Mouse (Mus musculus) spleen, adult 2 months (tissue): ENCODE measurements around the gene Mrpl28. TPM values are rescaled to one million over a fixed set of nuclear protein-coding genes. Genes with fewer than 3 reads are reported as not detected.

Experiments used
- polyA plus RNA-seq: library from polyadenylated mRNA; depleted of rRNA; stranded (reverse); fragments of >200 nt; gene quantifications from 2 replicates; pipeline ENCODE4 v1.2.3, GENCODE M21; 2012; rRNA removed

Mrpl28 gene
- polyA plus RNA-seq, 1 experiment: 39.5 TPM

Other genes starting within 250 kb of the Mrpl28 start
- 53.6 and 81.2 TPM in 2 replicates for gene Mettl26, start 248.4 kb upstream of the Mrpl28 start, polyA plus RNA-seq
- gene Wfikkn1, start 242.6 kb upstream of the Mrpl28 start, polyA plus RNA-seq: 0.74 and 0.99 TPM in 2 replicates
- gene Rab40c, start 203.8 kb upstream of the Mrpl28 start, polyA plus RNA-seq: 26.8 and 31.6 TPM in 2 replicates
- gene Pigq, start 178.6 kb upstream of the Mrpl28 start, polyA plus RNA-seq: 203 and 239 TPM in 2 replicates
- 4.3 and 4.7 TPM in 2 replicates for gene Nhlrc4, start 178.5 kb upstream of the Mrpl28 start, polyA plus RNA-seq
- not detected in 2 replicates for gene A930017K11Rik, start 170.9 kb upstream of the Mrpl28 start, polyA plus RNA-seq
- gene Capn15, start 137.7 kb upstream of the Mrpl28 start, polyA plus RNA-seq: 35.0 and 45.9 TPM in 2 replicates
- gene Rab11fip3, start 53.9 kb upstream of the Mrpl28 start, polyA plus RNA-seq: 13.3 and 13.6 TPM in 2 replicates
- 5.7 and 5.8 TPM in 2 replicates for gene Decr2, start 33.2 kb upstream of the Mrpl28 start, polyA plus RNA-seq
- 13.7 and 17.7 TPM in 2 replicates for gene Nme4, start 27.9 kb upstream of the Mrpl28 start, polyA plus RNA-seq
- 44.9 and 58.3 TPM in 2 replicates for gene Tmem8, start 10.2 kb upstream of the Mrpl28 start, polyA plus RNA-seq
- gene Axin1, start 15.2 kb downstream of the Mrpl28 start, polyA plus RNA-seq: 18.6 and 18.9 TPM in 2 replicates
- gene Pdia2, start 75.6 kb downstream of the Mrpl28 start, polyA plus RNA-seq: 47.8 and 49.0 TPM in 2 replicates
- 11.5 and 16.1 TPM in 2 replicates for gene Rgs11, start 79.5 kb downstream of the Mrpl28 start, polyA plus RNA-seq
- 7.7 and 15.8 TPM in 2 replicates for gene Arhgdig, start 84.3 kb downstream of the Mrpl28 start, polyA plus RNA-seq
- gene Fam234a, start 120.7 kb downstream of the Mrpl28 start, polyA plus RNA-seq: 22.9 and 26.4 TPM in 2 replicates
- gene Luc7l, start 129.4 kb downstream of the Mrpl28 start, polyA plus RNA-seq: 13.8 and 14.5 TPM in 2 replicates